ENCODE assay signal across 16 mouse cellular contexts in genomic region chr6:14044654-14045053, GRCm38 (mm10).
"Had no signal": no experiment of that assay in that cellular context is flagged by ENCODE, and none has a peak within 500 bp of the region (broad histone marks: within the 10 kb centered on the region; RNA-seq: fewer than 3 reads in every experiment).

No protein-coding gene starts in this region.

- H3K4me1 ChIP-seq: limb, embryonic 12.5 days; liver, embryonic 13.5 days; midbrain, embryonic 10.5 days; midbrain, embryonic 15.5 days; neural tube, embryonic 13.5 days had no signal

- DNase-seq: kidney, adult 18-20 months; kidney, postnatal 25 days; layer of hippocampus, adult 9-11 months; layer of hippocampus, postnatal 36 days; liver; liver, embryonic 13.5 days; liver, postnatal 0 days; lung, postnatal 36 days; retina, postnatal 1 day; right cerebral cortex, postnatal 4 days; spleen, adult 18-20 months; thymus, postnatal 36 days had no signal

- H3K27me3 ChIP-seq: limb, embryonic 12.5 days; liver, embryonic 13.5 days; midbrain, embryonic 15.5 days; neural tube, embryonic 13.5 days had no signal

- H3K36me3 ChIP-seq: limb, embryonic 12.5 days; liver, embryonic 13.5 days; midbrain, embryonic 10.5 days; midbrain, embryonic 15.5 days; neural tube, embryonic 13.5 days had no signal

- H3K9ac ChIP-seq: limb, embryonic 12.5 days; liver, embryonic 13.5 days; liver, postnatal 0 days; midbrain, embryonic 15.5 days; neural tube, embryonic 13.5 days had no signal

- H3K27ac ChIP-seq: limb, embryonic 12.5 days; liver, embryonic 13.5 days; midbrain, embryonic 10.5 days; midbrain, embryonic 15.5 days; neural tube, embryonic 13.5 days had no signal

- H3K4me3 ChIP-seq: limb, embryonic 12.5 days; liver, embryonic 13.5 days; midbrain, embryonic 10.5 days; midbrain, embryonic 15.5 days; neural tube, embryonic 13.5 days had no signal

- H3K9me3 ChIP-seq: limb, embryonic 12.5 days; liver, embryonic 13.5 days; midbrain, embryonic 10.5 days; midbrain, embryonic 15.5 days; neural tube, embryonic 13.5 days had no signal

- ATAC-seq: liver, postnatal 0 days; midbrain, embryonic 15.5 days had no signal

- H3K4me2 ChIP-seq: limb, embryonic 12.5 days; liver, embryonic 13.5 days; midbrain, embryonic 15.5 days; neural tube, embryonic 13.5 days had no signal
